Mouse (Mus musculus): ENCODE measurements around the gene Polh.

- TF ChIP-seq POLR2A (IDR thresholded peaks at IDR 0.05; ENCODE audit: control insufficient read depth, extremely low read depth, insufficient read depth, low read length, poor library complexity), result no peak
- no peak for TF ChIP-seq CTCF (IDR thresholded peaks at IDR 0.05; ENCODE audit: borderline replicate concordance, control insufficient read depth, extremely low read depth, insufficient read depth, low read length, poor library complexity)
These were observed 36.2 kb downstream of the Polh start for GRCm38 (mm10) chr17:46166270-46166669.

All from thymus, adult 2 months (tissue).